Mouse (Mus musculus): Measurements from ENCODE around the gene Pga5.

DNA sequence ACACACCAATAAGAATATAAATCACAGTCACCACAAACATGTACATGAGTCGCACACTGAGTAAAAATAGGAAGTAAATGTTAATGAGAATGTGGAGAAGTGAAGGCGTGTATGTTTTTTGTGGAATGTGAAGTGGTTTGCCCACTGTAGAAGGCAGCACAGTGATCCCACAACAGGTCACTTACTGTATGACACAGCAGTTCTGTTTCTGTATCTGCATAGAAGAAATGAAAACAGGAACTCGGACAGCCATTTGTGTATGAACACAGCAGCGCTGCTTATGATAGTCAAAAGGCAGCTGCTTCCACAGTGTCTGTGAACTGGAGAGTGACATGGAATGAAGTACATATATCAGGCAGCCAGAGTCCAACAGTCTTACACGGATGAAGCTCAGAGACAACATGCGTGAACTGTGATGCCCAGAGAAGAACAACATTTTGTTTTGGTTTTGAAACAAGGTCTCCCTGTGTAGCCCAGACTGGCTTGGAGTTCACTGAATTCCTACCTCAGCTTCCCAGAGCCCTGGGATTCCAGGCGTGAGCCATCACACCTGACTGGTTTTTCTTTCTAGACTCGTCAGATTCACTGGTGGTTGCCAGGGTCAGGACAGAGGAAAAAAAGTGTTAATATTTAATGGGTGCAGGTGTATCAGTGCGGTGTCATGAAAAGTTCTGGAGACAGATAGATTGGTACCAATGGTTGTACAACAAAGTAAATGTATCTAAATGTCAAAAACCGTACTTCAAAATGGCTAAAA is 16.2 kb upstream of the Pga5 start:
- no peak for TF ChIP-seq CTCF (IDR thresholded peaks at IDR 0.05; ENCODE audit: control insufficient read depth, insufficient read depth, low read length)
- no peak for TF ChIP-seq POLR2A (IDR thresholded peaks at IDR 0.05; ENCODE audit: borderline replicate concordance, control insufficient read depth, low read depth, low read length)

Measured in bone marrow, adult 2 months (tissue).